Mouse (Mus musculus): ENCODE measurements around the gene Diablo. TPM values are rescaled to one million over a fixed set of nuclear protein-coding genes. Genes with fewer than 3 reads are reported as not detected.

Diablo gene
- polyA plus RNA-seq, 1 experiment from 2014 or later: 58.4 TPM

GRCm38 (mm10) chr5:123461420-123461819 lies 62.6 kb downstream of the Diablo start:
- POLR2A ChIA-PET: interaction anchor here (0.7 kb wide), 2 partner anchors 305 to 1384 kb away, joined by 3 to 4 read pairs; no protein-coding TSS in a partner anchor
- ATAC-seq: no peak
- no peak for TF ChIP-seq CTCF (IDR thresholded peaks at IDR 0.05)
- CTCF ChIA-PET: interaction anchor here (1.1 to 1.6 kb wide), 3 partner anchors 13 to 25 kb away, joined by 3 to 6 read pairs (median 5); no protein-coding TSS in a partner anchor
- H3K27me3 ChIP-seq: no peaks in the 10 kb centered on the region
- in situ Hi-C loops (cut with MboI; ENCODE audit: low pct_unique_long_range_greater_than_20kb): no loop called here
- no peak for DNase-seq (ENCODE audit: low read depth, low spot score)

Other genes with a start within 250 kb of the Diablo start
- 19.3 TPM for gene Bcl7a, start 180.3 kb downstream of the Diablo start, polyA plus RNA-seq (2021)
- 20.1 TPM for gene Mlxip, start 129.4 kb downstream of the Diablo start, polyA plus RNA-seq (2021)
- not detected for gene Lrrc43, start 34.9 kb downstream of the Diablo start, polyA plus RNA-seq (2021)
- gene Il31, start 34.7 kb downstream of the Diablo start, polyA plus RNA-seq (2021): not detected
- gene B3gnt4, start 13.7 kb downstream of the Diablo start, polyA plus RNA-seq (2021): 0.22 TPM
- gene Gm49027, start 1.3 kb upstream of the Diablo start, polyA plus RNA-seq (2021): 0.37 TPM
- gene Vps33a, start 48.9 kb upstream of the Diablo start, polyA plus RNA-seq (2021): 30.9 TPM
- 51.3 TPM for gene Clip1, start 160.4 kb upstream of the Diablo start, polyA plus RNA-seq (2021)
- gene Zcchc8, start 196.9 kb upstream of the Diablo start, polyA plus RNA-seq (2021): 75.4 TPM
- gene Rsrc2, start 225.2 kb upstream of the Diablo start, polyA plus RNA-seq (2021): 138 TPM
- gene Kntc1, start 225.5 kb upstream of the Diablo start, polyA plus RNA-seq (2021): 25.5 TPM

Data from Patski (cell line).